Mouse (Mus musculus): ENCODE measurements around the gene Mbd3l1.

DNA sequence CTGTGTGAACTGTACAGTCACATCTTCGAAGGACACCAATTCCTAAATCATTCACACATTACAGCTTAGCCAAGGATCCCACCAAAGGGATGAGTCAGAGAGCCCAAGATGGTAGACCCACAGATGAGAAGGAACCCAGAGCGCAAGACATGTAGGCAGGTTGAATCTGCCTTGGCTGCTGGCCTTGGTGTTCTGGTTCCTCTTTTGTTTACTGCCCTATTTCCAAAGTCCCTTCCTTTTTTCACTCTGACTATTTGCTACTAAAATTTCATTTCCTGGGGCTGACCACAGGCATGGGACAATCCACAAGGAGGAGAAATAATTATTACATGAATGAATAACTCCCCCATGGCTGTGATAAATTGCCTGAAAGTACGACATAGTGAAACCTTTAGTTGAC lies 10.2 kb upstream of the Mbd3l1 start:
- TF ChIP-seq MAFK (IDR thresholded peaks at IDR 0.05; ENCODE audit: borderline replicate concordance, low read depth, low read length) (no peak), GATA1 (IDR thresholded peaks at IDR 0.05; ENCODE audit: low read depth, low read length) (no peak), CHD1 (IDR thresholded peaks at IDR 0.05; ENCODE audit: low read depth, low read length) (no peak), CTCF (IDR thresholded peaks at IDR 0.05 in 2 of 3, conservative IDR thresholded peaks at IDR 0.05 in 1 of 3; ENCODE audit: control insufficient read depth in 1 of 3, insufficient read depth in 1 of 3, low read depth in 2 of 3, low read length in 3 of 3, poor library complexity in 1 of 3, severe bottlenecking in 1 of 3) (no peak), USF2 (IDR thresholded peaks at IDR 0.05; ENCODE audit: borderline replicate concordance in 1 of 2, insufficient read depth in 1 of 2, low read depth in 1 of 2, low read length in 2 of 2) (no peak), POLR2AphosphoS5 (IDR thresholded peaks at IDR 0.05; ENCODE audit: borderline replicate concordance, low read depth, low read length) (no peak)
